Mouse (Mus musculus) kidney, adult 2 months (tissue): ENCODE results near the gene Slc9a2. TPM values are rescaled to one million over a fixed set of nuclear protein-coding genes. Genes with fewer than 3 reads are reported as not detected.
A peak's percentile ranks its signal among the peaks of the same experiment; 100 is the strongest.
"Not testable (repeated sequence)": the region's sequence is repeated elsewhere in the genome, so short reads cannot be mapped to it uniquely, and the experiment has no call there.

ENCODE experiments used
- DNase-seq: peaks from one replicate; pipeline ENCODE4 v3.0.0; 2021
- H3K27ac ChIP-seq: fragments of 200-500 bp; 2 replicates; pipeline ENCODE4 v1.5.1; 2012; ENCODE audit warnings: low read depth, low read length, control low read depth, inconsistent platforms; ENCODE audit not compliant: insufficient read depth
- H3K27me3 ChIP-seq: fragments of 200-500 bp; replicated peaks from 2 replicates; pipeline ENCODE4 v1.6.1; 2012; ENCODE audit warnings: mild to moderate bottlenecking, moderate library complexity, low read length, inconsistent platforms; ENCODE audit not compliant: control insufficient read depth, insufficient read depth
- H3K36me3 ChIP-seq: fragments of 200-500 bp; 2 replicates; pipeline ENCODE4 v1.6.1; 2012; ENCODE audit warnings: mild to moderate bottlenecking, moderate library complexity, low read length, inconsistent platforms; ENCODE audit not compliant: control insufficient read depth, insufficient read depth
- H3K4me1 ChIP-seq: fragments of 200-500 bp; 2 replicates; pipeline ENCODE4 v1.6.1; 2011; ENCODE audit warnings: low read length; ENCODE audit not compliant: control insufficient read depth, insufficient read depth
- H3K4me3 ChIP-seq: fragments of 200-500 bp; 2 replicates; pipeline ENCODE4 v1.5.1; 2011; ENCODE audit warnings: mild to moderate bottlenecking, low read depth, low read length, control low read depth; ENCODE audit not compliant: insufficient read depth
- CTCF ChIP-seq: fragments of 200-500 bp; conservative IDR thresholded peaks from 2 replicates; pipeline ENCODE4 v1.5.1; 2011; ENCODE audit warnings: low read depth, mild to moderate bottlenecking, control low read depth, low read length, moderate library complexity, mixed read lengths; ENCODE audit not compliant: insufficient read depth, insufficient read length
- POLR2A ChIP-seq: fragments of 200-500 bp; IDR thresholded peaks from one replicate; pipeline ENCODE4 v1.6.1; 2011; ENCODE audit warnings: low read depth, low read length, control low read depth
- WGBS: fragments of 180-500 bp; shearing (Covaris S2); methylation state at CpG from one replicate; pipeline ENCODE4 v1.1.7; 2018; 5-methylcytosine and 5-hydroxymethylcytosine counted together
- polyA plus RNA-seq: library from polyadenylated mRNA; depleted of rRNA; stranded (reverse); fragments of >200 nt; gene quantifications from 2 replicates; pipeline ENCODE4 v1.2.3, GENCODE M21; 2012

The Slc9a2 gene
- polyA plus RNA-seq, 1 experiment: 14.5 TPM

- Histone ChIP-seq H3K27me3 (no peaks in the 10 kb centered on the region), H3K27ac (no peak overlapping the region), H3K4me1 (no peaks in the 10 kb centered on the region), H3K4me3 (no peak overlapping the region), H3K36me3 (no peaks in the 10 kb centered on the region)
- no peak for DNase-seq
- 59% methylated on average over 9 of the region's 9 CpGs for WGBS
- no peak for TF ChIP-seq POLR2A
- TF ChIP-seq CTCF: no peak
Measured at GRCm38 (mm10) chr1:40714950-40715349, 34.6 kb downstream of the Slc9a2 start.

- Histone ChIP-seq H3K36me3 (no peaks in the 10 kb centered on the region), H3K4me1 (peaks cover 10% of the 10 kb centered on the region), H3K4me3 (no peak overlapping the region), H3K27ac (no peak overlapping the region), H3K27me3 (no peaks in the 10 kb centered on the region)
- TF ChIP-seq POLR2A (no peak), CTCF (no peak)
- 83% methylated on average over 10 of the region's 10 CpGs for WGBS
- no peak for DNase-seq
Measured at GRCm38 (mm10) chr1:40726051-40726450, 45.7 kb downstream of the Slc9a2 start.

DNA sequence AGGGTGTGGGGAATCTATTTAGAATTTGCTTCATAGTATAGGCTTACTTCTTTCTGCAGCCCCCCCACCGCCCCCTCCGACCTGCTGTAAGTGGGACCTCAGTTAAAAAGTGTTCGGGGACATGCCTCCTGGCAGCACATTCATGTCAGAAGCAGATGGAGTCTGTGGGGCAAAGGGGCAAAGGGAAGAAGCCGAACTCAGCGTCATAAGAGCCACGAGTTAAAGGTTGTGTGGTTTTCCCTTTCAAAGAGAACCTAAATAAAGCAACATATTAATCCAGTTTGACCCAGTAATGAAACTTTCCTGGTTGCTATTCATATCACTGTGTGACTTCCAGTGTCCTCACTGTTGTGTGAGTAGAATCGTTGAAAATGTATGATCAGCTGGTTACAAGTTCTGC, 47.0 kb downstream of the Slc9a2 start:
- Histone ChIP-seq H3K4me1 (peaks cover 4% of the 10 kb centered on the region; the same call in 1 of the 2 replicates), H3K27me3 (no peaks in the 10 kb centered on the region), H3K4me3 (no peak overlapping the region), H3K27ac (no peak overlapping the region), H3K36me3 (no peaks in the 10 kb centered on the region)
- TF ChIP-seq CTCF (no peak), POLR2A (no peak)
- WGBS: 57% methylated on average over 7 of the region's 7 CpGs
- DNase-seq: peak; percentile 33

- Histone ChIP-seq H3K4me1 (peaks cover 8% of the 10 kb centered on the region), H3K27me3 (no peaks in the 10 kb centered on the region), H3K27ac (no peak overlapping the region), H3K4me3 (no peak overlapping the region), H3K36me3 (no peaks in the 10 kb centered on the region)
- 52% methylated on average over 1 of the region's 1 CpGs for WGBS
- TF ChIP-seq CTCF (no peak), POLR2A (no peak)
- peak; percentile 64 for DNase-seq
Measured at GRCm38 (mm10) chr1:40728636-40729035, 48.3 kb downstream of the Slc9a2 start.

- no peak for TF ChIP-seq POLR2A
- no peak for TF ChIP-seq CTCF
- no peak for DNase-seq
- peaks cover 9% of the 10 kb centered on the region for H3K4me1 ChIP-seq
- no peaks in the 10 kb centered on the region for H3K36me3 ChIP-seq
- no peak overlapping the region for H3K27ac ChIP-seq
- no peaks in the 10 kb centered on the region for H3K27me3 ChIP-seq
- WGBS: 74% methylated on average over 8 of the region's 8 CpGs
- no peak overlapping the region for H3K4me3 ChIP-seq
Measured at GRCm38 (mm10) chr1:40737671-40738070, 57.3 kb downstream of the Slc9a2 start.

- H3K4me1 ChIP-seq, H3K4me3 ChIP-seq, H3K36me3 ChIP-seq, H3K27me3 ChIP-seq, H3K27ac ChIP-seq, DNase-seq: not testable (repeated sequence)
- 96% methylated on average over 9 of the region's 9 CpGs for WGBS
Measured at GRCm38 (mm10) chr1:40738246-40738645, 57.9 kb downstream of the Slc9a2 start.

- H3K36me3 ChIP-seq: no peaks in the 10 kb centered on the region
- WGBS: 80% methylated on average over 2 of the region's 2 CpGs
- H3K27ac ChIP-seq: no peak overlapping the region
- TF ChIP-seq POLR2A (no peak), CTCF (no peak)
- no peak overlapping the region for H3K4me3 ChIP-seq
- no peaks in the 10 kb centered on the region for H3K27me3 ChIP-seq
- no peak for DNase-seq
- H3K4me1 ChIP-seq: no peaks in the 10 kb centered on the region
Measured at GRCm38 (mm10) chr1:40740739-40741138, 60.4 kb downstream of the Slc9a2 start.

- Histone ChIP-seq H3K36me3 (no peaks in the 10 kb centered on the region), H3K27ac (no peak overlapping the region), H3K27me3 (no peaks in the 10 kb centered on the region), H3K4me3 (no peak overlapping the region), H3K4me1 (no peaks in the 10 kb centered on the region)
- no peak for TF ChIP-seq POLR2A
- TF ChIP-seq CTCF: no peak
- DNase-seq: no peak
- 70% methylated on average over 5 of the region's 5 CpGs for WGBS
Measured at GRCm38 (mm10) chr1:40746089-40746488, 65.7 kb downstream of the Slc9a2 start.
